Mouse (Mus musculus) CH12.LX (cell line): Measurements from ENCODE around the gene H2-Eb1. TPM values are rescaled to one million over a fixed set of nuclear protein-coding genes. Genes with fewer than 3 reads are reported as not detected.

Experiments
- DNase-seq: peaks from one replicate; pipeline ENCODE4 v3.0.0-alpha.2; 2013; ENCODE audit errors: extremely low read depth
- H3K27ac ChIP-seq: 2 replicates; pipeline ENCODE4 v1.5.1; 2012; ENCODE audit warnings: low read depth, mild to moderate bottlenecking, control low read depth, moderate library complexity; ENCODE audit not compliant: insufficient read depth
- H3K27me3 ChIP-seq: replicated peaks from 2 replicates; pipeline ENCODE3; 2012; ENCODE audit warnings: inconsistent platforms
- H3K36me3 ChIP-seq, 2 experiments: replicated peaks in 1 of 2; 2 replicates each; pipeline versions ENCODE3 to v1.6.1; 2012; ENCODE audit warnings: inconsistent platforms in 1 of 2, low read length in 1 of 2, mild to moderate bottlenecking in 1 of 2, mixed read lengths in 1 of 2, moderate library complexity in 1 of 2; ENCODE audit not compliant: control insufficient read depth in 1 of 2, insufficient read depth in 1 of 2
- H3K4me1 ChIP-seq, 2 experiments: 2 replicates each; pipeline ENCODE4 v1.6.1; 2012; ENCODE audit warnings: inconsistent platforms in 1 of 2, moderate library complexity in 1 of 2; ENCODE audit not compliant: insufficient read depth in 2 of 2, control insufficient read depth in 1 of 2
- H3K4me2 ChIP-seq: 2 replicates; pipeline ENCODE4 v1.6.1; 2012; ENCODE audit warnings: low read depth, mild to moderate bottlenecking, control low read depth; ENCODE audit not compliant: poor library complexity, insufficient read depth, severe bottlenecking
- H3K4me3 ChIP-seq, 3 experiments: fragments of 150-350 bp in 1 of 3; sonication (generic) in 1 of 3; replicated peaks in 1 of 3; 2 replicates each; pipeline versions ENCODE3 to v1.5.1; 2011 to 2012; ENCODE audit warnings: low read depth in 2 of 3, low read length in 2 of 3, mild to moderate bottlenecking in 2 of 3, moderate library complexity in 2 of 3, control low read depth in 1 of 3, improper control_type of control experiment in 1 of 3, inconsistent platforms in 1 of 3, mixed read lengths in 1 of 3; ENCODE audit not compliant: poor library complexity in 1 of 3
- H3K79me2 ChIP-seq: replicated peaks from 2 replicates; pipeline ENCODE4 v1.6.1; 2012; ENCODE audit warnings: mild to moderate bottlenecking, moderate library complexity; ENCODE audit not compliant: control insufficient read depth, poor library complexity, insufficient read depth, severe bottlenecking; ENCODE audit errors: extremely low read depth
- H3K9ac ChIP-seq: 2 replicates; pipeline ENCODE4 v1.6.1; 2012; ENCODE audit warnings: low read depth, mild to moderate bottlenecking, control low read depth, moderate library complexity; ENCODE audit not compliant: insufficient read depth
- H3K9me3 ChIP-seq: replicated peaks from 2 replicates; pipeline ENCODE3; 2012; ENCODE audit warnings: low read length, inconsistent platforms, mixed read lengths
- BHLHE40 ChIP-seq: IDR thresholded peaks from 2 replicates; pipeline ENCODE4 v1.6.1; 2011; ENCODE audit warnings: mild to moderate bottlenecking, low read depth, low read length, improper control_type of control experiment
- CHD1 ChIP-seq: IDR thresholded peaks from 2 replicates; pipeline ENCODE4 v1.6.1; 2012; ENCODE audit warnings: low read depth, low read length, improper control_type of control experiment, inconsistent platforms
- CHD2 ChIP-seq: IDR thresholded peaks from 2 replicates; pipeline ENCODE4 v1.6.1; 2011; ENCODE audit warnings: low read length, improper control_type of control experiment
- E2F4 ChIP-seq: IDR thresholded peaks from 2 replicates; pipeline ENCODE4 v1.6.1; 2011; ENCODE audit warnings: low read depth, low read length, improper control_type of control experiment; ENCODE audit not compliant: insufficient replicate concordance
- EP300 ChIP-seq: IDR thresholded peaks from 2 replicates; pipeline ENCODE4 v1.6.1; 2011; ENCODE audit warnings: low read length, improper control_type of control experiment
- ETS1 ChIP-seq: conservative IDR thresholded peaks from 2 replicates; pipeline ENCODE4 v1.6.1; 2012; ENCODE audit warnings: low read depth, mild to moderate bottlenecking, inconsistent platforms, low read length, improper control_type of control experiment, moderate library complexity
- GABPA ChIP-seq: IDR thresholded peaks from 2 replicates; pipeline ENCODE4 v1.6.1; 2012; ENCODE audit warnings: low read depth, low read length, improper control_type of control experiment, inconsistent platforms; ENCODE audit not compliant: insufficient replicate concordance
- HCFC1 ChIP-seq: IDR thresholded peaks from 2 replicates; pipeline ENCODE4 v1.6.1; 2012; ENCODE audit warnings: low read depth, mild to moderate bottlenecking, inconsistent platforms, low read length, improper control_type of control experiment
- IRF4 ChIP-seq: IDR thresholded peaks from 2 replicates; pipeline ENCODE4 v1.6.1; 2014; ENCODE audit warnings: low read depth, mild to moderate bottlenecking, inconsistent platforms, low read length, improper control_type of control experiment
- JUN ChIP-seq: IDR thresholded peaks from 2 replicates; pipeline ENCODE4 v1.6.1; 2011; ENCODE audit warnings: low read depth, mild to moderate bottlenecking, low read length, improper control_type of control experiment, moderate library complexity; ENCODE audit not compliant: insufficient read depth
- MAFK ChIP-seq: IDR thresholded peaks from 2 replicates; pipeline ENCODE4 v1.6.1; 2011; ENCODE audit warnings: low read length, improper control_type of control experiment; ENCODE audit not compliant: insufficient replicate concordance
- MAX ChIP-seq: IDR thresholded peaks from 2 replicates; pipeline ENCODE4 v1.6.1; 2011; ENCODE audit warnings: low read length, improper control_type of control experiment
- MYC ChIP-seq: IDR thresholded peaks from 2 replicates; pipeline ENCODE4 v1.6.1; 2011; ENCODE audit warnings: low read depth, mild to moderate bottlenecking, improper control_type of control experiment, low read length
- NELFE ChIP-seq: IDR thresholded peaks from 2 replicates; pipeline ENCODE4 v1.6.1; 2011; ENCODE audit warnings: low read depth, low read length, improper control_type of control experiment
- NRF1 ChIP-seq: IDR thresholded peaks from 2 replicates; pipeline ENCODE4 v1.6.1; 2014; ENCODE audit warnings: low read depth, mild to moderate bottlenecking, inconsistent platforms, low read length, improper control_type of control experiment, moderate library complexity
- POLR2A ChIP-seq: IDR thresholded peaks from 2 replicates; pipeline ENCODE4 v1.6.1; 2011; ENCODE audit warnings: low read depth, mild to moderate bottlenecking, improper control_type of control experiment, low read length
- RCOR1 ChIP-seq: conservative IDR thresholded peaks from 2 replicates; pipeline ENCODE4 v1.6.1; 2012; ENCODE audit warnings: low read depth, mild to moderate bottlenecking, inconsistent platforms, low read length, improper control_type of control experiment
- SIN3A ChIP-seq: IDR thresholded peaks from 2 replicates; pipeline ENCODE4 v1.6.1; 2012; ENCODE audit warnings: low read length, improper control_type of control experiment, inconsistent platforms
- TBP ChIP-seq: conservative IDR thresholded peaks from 2 replicates; pipeline ENCODE4 v1.6.1; 2011; ENCODE audit warnings: low read depth, low read length, improper control_type of control experiment
- TCF12 ChIP-seq: IDR thresholded peaks from 2 replicates; pipeline ENCODE4 v1.6.1; 2014; ENCODE audit warnings: low read depth, mild to moderate bottlenecking, inconsistent platforms, low read length, improper control_type of control experiment
- ZC3H11A ChIP-seq: IDR thresholded peaks from 2 replicates; pipeline ENCODE4 v1.6.1; 2012; ENCODE audit warnings: low read depth, mild to moderate bottlenecking, inconsistent platforms, low read length, improper control_type of control experiment
- ZMIZ1 ChIP-seq: IDR thresholded peaks from 2 replicates; pipeline ENCODE4 v1.6.1; 2012; ENCODE audit warnings: low read depth, mild to moderate bottlenecking, inconsistent platforms, low read length, improper control_type of control experiment
- dilution Hi-C: fragments of 300-500 bp; cut with MboI; formaldehyde crosslinking; loops from 2 replicates; pipeline ENCODE4 v1.14.3; 2020; ENCODE audit warnings: low sequenced_read_pairs; ENCODE audit not compliant: extremely low pct_unique_long_range_greater_than_20kb, extremely low pct_ligation_motif_present
- in situ Hi-C: fragments of 300-500 bp; cut with MboI; formaldehyde crosslinking; loops from 3 replicates; pipeline ENCODE4 v1.14.3; 2019; ENCODE audit warnings: low sequenced_read_pairs, low pct_ligation_motif_present, low pct_unique_long_range_greater_than_20kb, mixed read lengths
- polyA plus RNA-seq: library from polyadenylated mRNA; unstranded; fragments of >175 nt; gene quantifications from 2 replicates; pipeline ENCODE4 v1.2.1, GENCODE M21; 2012; ENCODE audit warnings: low read depth; ENCODE audit not compliant: insufficient read length
- total RNA-seq, 2 experiments: library from RNA; depleted of rRNA; stranded (reverse); fragments of 300-350 nt in 1 of 2; fragments of >200 nt in 1 of 2; gene quantifications; 2 replicates each; pipeline ENCODE4 v1.2.3; 2012 to 2014

Gene H2-Eb1
- total RNA-seq (2012; rRNA removed) (574 and 629 TPM in 2 replicates), total RNA-seq (2014; rRNA removed) (511 and 534 TPM in 2 replicates), polyA plus RNA-seq (898 and 899 TPM in 2 replicates)

DNA sequence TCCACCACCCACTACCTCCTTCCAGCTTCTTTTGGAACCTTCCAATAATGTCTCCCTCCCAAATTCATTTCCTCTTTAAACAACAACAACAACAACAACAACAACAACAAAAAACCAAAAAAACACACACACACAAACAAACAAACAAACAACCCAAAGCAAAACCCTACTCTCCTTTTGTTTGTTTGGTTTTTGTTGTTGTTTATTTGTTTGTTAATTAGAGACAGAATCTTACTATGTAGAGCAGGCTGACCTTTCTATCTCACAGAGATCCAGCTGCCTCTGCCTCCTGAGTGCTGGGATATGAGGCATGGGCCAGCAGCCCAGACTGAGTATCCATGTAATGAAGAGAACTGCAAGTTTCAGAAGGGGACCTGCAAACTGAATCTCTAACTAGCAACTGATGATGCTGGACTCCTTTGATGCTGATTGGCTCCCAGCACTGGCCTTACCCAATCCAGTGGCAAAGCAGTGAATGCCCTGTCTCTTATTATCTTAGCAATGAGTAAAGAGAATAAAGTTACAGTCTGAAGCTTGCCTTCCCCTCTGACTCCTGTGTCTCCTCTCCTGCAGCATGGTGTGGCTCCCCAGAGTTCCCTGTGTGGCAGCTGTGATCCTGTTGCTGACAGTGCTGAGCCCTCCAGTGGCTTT is at the start of gene H2-Eb1:
H2-Eb1 (plus strand) TSS at position 488 of the 651 bp plus-strand sequence.
- dilution Hi-C loops: no loop called here

DNA sequence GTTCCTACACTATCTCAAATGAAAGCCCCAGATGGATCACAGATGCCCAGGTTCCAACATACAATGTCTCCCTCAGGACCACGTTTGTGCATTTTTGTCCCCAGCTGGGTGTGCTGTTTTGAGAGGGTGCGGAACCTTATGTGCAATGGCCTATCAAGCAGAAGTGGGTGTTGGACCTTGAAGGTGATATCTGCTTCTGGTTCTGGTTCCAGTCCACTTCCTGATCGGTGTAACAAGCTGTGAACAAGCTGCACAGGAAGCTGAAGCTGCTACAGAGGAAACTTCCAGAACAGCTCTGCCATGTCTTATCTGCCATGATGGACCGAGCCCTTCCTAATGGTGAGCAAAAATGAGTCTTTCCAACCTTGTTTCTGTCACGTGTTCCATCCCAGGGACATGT is 49.2 kb upstream of the H2-Eb1 start:
- dilution Hi-C loops (no loop called here), in situ Hi-C loops (no loop called here)
- TF ChIP-seq ZC3H11A (no peak), MAX (no peak), SIN3A (no peak), EP300 (no peak), RCOR1 (no peak), MYC (no peak), ETS1 (no peak), BHLHE40 (no peak), E2F4 (no peak), MAFK (no peak), HCFC1 (no peak), NRF1 (no peak)
- Histone ChIP-seq H3K27me3 (no peaks in the 10 kb centered on the region), H3K4me3 (no peak overlapping the region), H3K4me2 (no peak overlapping the region), H3K36me3 (peaks cover 0 to 6% of the 10 kb centered on the region in 2 experiments), H3K27ac (no peak overlapping the region), H3K9me3 (peaks cover 3% of the 10 kb centered on the region), H3K4me1 (peaks cover 6 to 59% of the 10 kb centered on the region in 2 experiments), H3K9ac (no peak overlapping the region), H3K79me2 (no peaks in the 10 kb centered on the region)
- DNase-seq: no peak

More for the DNA sequence above, at the start of gene H2-Eb1:
- DNase-seq: peak; percentile 87
- H3K79me2 ChIP-seq: peaks cover 23% of the 10 kb centered on the region
- peak within 1 kb of the TSS; percentile 78 for H3K4me2 ChIP-seq
- H3K9me3 ChIP-seq: peaks cover 11% of the 10 kb centered on the region
- in situ Hi-C loops: no loop called here
- H3K9ac ChIP-seq: peak within 1 kb of the TSS; percentile 97
- H3K27ac ChIP-seq: peak within 1 kb of the TSS; percentile 96
- H3K4me1 ChIP-seq: peaks cover 12 to 43% of the 10 kb centered on the region in 2 experiments; a peak in 3 of 4 replicates
- TF ChIP-seq CHD1 (peak; percentile 90), POLR2A (peak; percentile 81), IRF4 (peak; percentile 18; the same call in 1 of the 2 replicates), CHD2 (peak; percentile 89), JUN (no peak), GABPA (no peak), MAX (no peak), NRF1 (0 out of 2 replicates have a peak, but pooled peaks have one; percentile 4), TBP (peak; percentile 95), TCF12 (peak; percentile 81; the same call in 1 of the 2 replicates), NELFE (peak; percentile 59; the same call in 1 of the 2 replicates), ZMIZ1 (0 out of 2 replicates have a peak, but pooled peaks have one; percentile 73)
- peak within 1 kb of the TSS; percentile 64 to 84 (median 79) for H3K4me3 ChIP-seq
- no peaks in the 10 kb centered on the region for H3K27me3 ChIP-seq
- peaks cover 11 to 27% of the 10 kb centered on the region in 2 experiments for H3K36me3 ChIP-seq
